Mouse (Mus musculus): Measurements from ENCODE around the gene Fam213a.
"Not testable (repeated sequence)": the region's sequence is repeated elsewhere in the genome, so short reads cannot be mapped to it uniquely, and the experiment has no call there.

The Fam213a gene

GRCm38 (mm10) chr14:41013630-41014613, at the start of gene Fam213a:
Gene Fam213a, minus strand, starts transcription at chr14:41013788.
- DNase-seq, result peak; percentile 91 to 92

- not testable (repeated sequence) for DNase-seq
Measured at GRCm38 (mm10) chr14:41053190-41053589, 39.6 kb upstream of the Fam213a start.

- no peak for DNase-seq
Measured at GRCm38 (mm10) chr14:41052481-41052880, 38.9 kb upstream of the Fam213a start.

GRCm38 (mm10) chr14:41050471-41050870, 36.9 kb upstream of the Fam213a start:
- DNase-seq, result no peak

GRCm38 (mm10) chr14:41047402-41047801, 33.8 kb upstream of the Fam213a start:
- DNase-seq, result no peak

- DNase-seq, result peak in 1 of 2 experiments; percentile 67
Measured at GRCm38 (mm10) chr14:41035146-41035798, 21.7 kb upstream of the Fam213a start.

- peak; percentile 71 to 84 for DNase-seq
Measured at GRCm38 (mm10) chr14:41033135-41034110, 19.8 kb upstream of the Fam213a start.

- no peak for DNase-seq
Measured at GRCm38 (mm10) chr14:41030989-41031513, 17.5 kb upstream of the Fam213a start.

- no peak for DNase-seq
Measured at GRCm38 (mm10) chr14:41029303-41029702, 15.7 kb upstream of the Fam213a start.

- DNase-seq, result no peak
Measured at GRCm38 (mm10) chr14:41025594-41026284, 12.2 kb upstream of the Fam213a start.

- DNase-seq, result no peak
Measured at GRCm38 (mm10) chr14:41025087-41025486, 11.5 kb upstream of the Fam213a start.

- DNase-seq, result no peak
Measured at GRCm38 (mm10) chr14:41021246-41021645, 7.7 kb upstream of the Fam213a start.

GRCm38 (mm10) chr14:41017460-41017859, 3.9 kb upstream of the Fam213a start:
- DNase-seq, result no peak

GRCm38 (mm10) chr14:41014701-41015240, 1.2 kb upstream of the Fam213a start:
- DNase-seq, result no peak

GRCm38 (mm10) chr14:41013143-41013542, 445 bp downstream of the Fam213a start:
- DNase-seq, result no peak

GRCm38 (mm10) chr14:41011916-41012315, 1.7 kb downstream of the Fam213a start:
- no peak for DNase-seq

- peak; percentile 29 to 72 for DNase-seq
Measured at GRCm38 (mm10) chr14:41008138-41008537, 5.5 kb downstream of the Fam213a start.

- peak; percentile 30 to 64 for DNase-seq
Measured at GRCm38 (mm10) chr14:41007641-41008040, 5.9 kb downstream of the Fam213a start.

- DNase-seq, result no peak
Measured at GRCm38 (mm10) chr14:41006899-41007298, 6.7 kb downstream of the Fam213a start.

- DNase-seq, result no peak
Measured at GRCm38 (mm10) chr14:41006263-41006662, 7.3 kb downstream of the Fam213a start.

- no peak for DNase-seq
Measured at GRCm38 (mm10) chr14:41005716-41006115, 7.9 kb downstream of the Fam213a start.
